Mouse (Mus musculus): ENCODE measurements around the gene Thoc6. TPM values are rescaled to one million over a fixed set of nuclear protein-coding genes. Genes with fewer than 3 reads are reported as not detected.

Gene Thoc6
- polyA plus RNA-seq, 1 experiment, result 10.0 TPM

GRCm38 (mm10) chr17:23681086-23681485 is 7.4 kb upstream of the Thoc6 start:
- Histone ChIP-seq H3K4me3 (replicated peaks) (no peak overlapping the region), H3K4me1 (ENCODE audit: control insufficient read depth) (peaks cover 16% of the 10 kb centered on the region), H3K9me3 (ENCODE audit: control insufficient read depth, low read length) (no peaks in the 10 kb centered on the region), H3K36me3 (ENCODE audit: control insufficient read depth) (no peaks in the 10 kb centered on the region), H3K27me3 (ENCODE audit: control insufficient read depth) (peaks cover 91% of the 10 kb centered on the region)
- no peak for TF ChIP-seq GATA1 (IDR thresholded peaks at IDR 0.05; ENCODE audit: low read length)

GRCm38 (mm10) chr17:23680336-23680735 is 6.7 kb upstream of the Thoc6 start:
- no peak overlapping the region for H3K4me3 ChIP-seq (replicated peaks)
- H3K36me3 ChIP-seq (ENCODE audit: control insufficient read depth), result no peaks in the 10 kb centered on the region
- H3K4me1 ChIP-seq (ENCODE audit: control insufficient read depth), result peaks cover 23% of the 10 kb centered on the region
- no peak for TF ChIP-seq TAL1 (IDR thresholded peaks at IDR 0.05; ENCODE audit: low read length)
- TF ChIP-seq GATA1 (IDR thresholded peaks at IDR 0.05; ENCODE audit: low read length), result no peak
- no peaks in the 10 kb centered on the region for H3K9me3 ChIP-seq (ENCODE audit: control insufficient read depth, low read length)
- H3K27me3 ChIP-seq (ENCODE audit: control insufficient read depth), result peaks cover 97% of the 10 kb centered on the region

- Histone ChIP-seq H3K4me1 (ENCODE audit: control insufficient read depth) (peaks cover 32% of the 10 kb centered on the region), H3K9me3 (ENCODE audit: control insufficient read depth, low read length) (no peaks in the 10 kb centered on the region), H3K36me3 (ENCODE audit: control insufficient read depth) (no peaks in the 10 kb centered on the region), H3K27me3 (ENCODE audit: control insufficient read depth) (peaks cover 92% of the 10 kb centered on the region), H3K4me3 (replicated peaks) (no peak within 1 kb of the TSS)
- TF ChIP-seq GATA1 (IDR thresholded peaks at IDR 0.05; ENCODE audit: low read length), result no peak
- no peak for TF ChIP-seq TAL1 (IDR thresholded peaks at IDR 0.05; ENCODE audit: low read length)
Observed at GRCm38 (mm10) chr17:23679127-23679835, 5.6 kb upstream of the Thoc6 start, which contains the start of gene Cldn6. TSS of gene Cldn6 (plus strand) at chr17:23679249.

- Histone ChIP-seq H3K4me3 (replicated peaks) (peak within 1 kb of the TSS; percentile 66), H3K27me3 (ENCODE audit: control insufficient read depth) (peaks cover 72% of the 10 kb centered on the region), H3K9me3 (ENCODE audit: control insufficient read depth, low read length) (no peaks in the 10 kb centered on the region), H3K4me1 (ENCODE audit: control insufficient read depth) (peaks cover 49% of the 10 kb centered on the region), H3K36me3 (ENCODE audit: control insufficient read depth) (no peaks in the 10 kb centered on the region)
- TF ChIP-seq TAL1 (IDR thresholded peaks at IDR 0.05; ENCODE audit: low read length) (no peak), GATA1 (IDR thresholded peaks at IDR 0.05; ENCODE audit: low read length) (no peak)
Observed at GRCm38 (mm10) chr17:23677236-23677679, 3.6 kb upstream of the Thoc6 start, which contains the start of gene Tnfrsf12a. TSS of gene Tnfrsf12a (minus strand) at chr17:23677468.

- H3K36me3 ChIP-seq (ENCODE audit: control insufficient read depth), result peaks cover 4% of the 10 kb centered on the region
- H3K9me3 ChIP-seq (ENCODE audit: control insufficient read depth, low read length), result no peaks in the 10 kb centered on the region
- H3K27me3 ChIP-seq (ENCODE audit: control insufficient read depth), result peaks cover 65% of the 10 kb centered on the region
- peaks cover 54% of the 10 kb centered on the region for H3K4me1 ChIP-seq (ENCODE audit: control insufficient read depth)
- TF ChIP-seq TAL1 (IDR thresholded peaks at IDR 0.05; ENCODE audit: low read length) (no peak), GATA1 (IDR thresholded peaks at IDR 0.05; ENCODE audit: low read length) (no peak)
- peak overlapping the region; percentile 66 for H3K4me3 ChIP-seq (replicated peaks)
Observed at GRCm38 (mm10) chr17:23676473-23677031, 2.9 kb upstream of the Thoc6 start.

GRCm38 (mm10) chr17:23675564-23676281 is 2.0 kb upstream of the Thoc6 start:
- no peak overlapping the region for H3K4me3 ChIP-seq (replicated peaks)
- peaks cover 4% of the 10 kb centered on the region for H3K36me3 ChIP-seq (ENCODE audit: control insufficient read depth)
- TF ChIP-seq GATA1 (IDR thresholded peaks at IDR 0.05; ENCODE audit: low read length) (no peak), TAL1 (IDR thresholded peaks at IDR 0.05; ENCODE audit: low read length) (no peak)
- no peaks in the 10 kb centered on the region for H3K9me3 ChIP-seq (ENCODE audit: control insufficient read depth, low read length)
- H3K4me1 ChIP-seq (ENCODE audit: control insufficient read depth), result peaks cover 54% of the 10 kb centered on the region
- H3K27me3 ChIP-seq (ENCODE audit: control insufficient read depth), result peaks cover 57% of the 10 kb centered on the region

GRCm38 (mm10) chr17:23675127-23675526 is 1.4 kb upstream of the Thoc6 start:
- Histone ChIP-seq H3K9me3 (ENCODE audit: control insufficient read depth, low read length) (no peaks in the 10 kb centered on the region), H3K4me3 (replicated peaks) (no peak overlapping the region), H3K36me3 (ENCODE audit: control insufficient read depth) (peaks cover 10% of the 10 kb centered on the region), H3K27me3 (ENCODE audit: control insufficient read depth) (peaks cover 51% of the 10 kb centered on the region), H3K4me1 (ENCODE audit: control insufficient read depth) (peaks cover 54% of the 10 kb centered on the region)
- TF ChIP-seq GATA1 (IDR thresholded peaks at IDR 0.05; ENCODE audit: low read length), result no peak
- TF ChIP-seq TAL1 (IDR thresholded peaks at IDR 0.05; ENCODE audit: low read length), result no peak

- Histone ChIP-seq H3K4me1 (ENCODE audit: control insufficient read depth) (peaks cover 54% of the 10 kb centered on the region), H3K4me3 (replicated peaks) (peak overlapping the region; percentile 76), H3K27me3 (ENCODE audit: control insufficient read depth) (peaks cover 44% of the 10 kb centered on the region), H3K36me3 (ENCODE audit: control insufficient read depth) (peaks cover 17% of the 10 kb centered on the region), H3K9me3 (ENCODE audit: control insufficient read depth, low read length) (no peaks in the 10 kb centered on the region)
- TF ChIP-seq GATA1 (IDR thresholded peaks at IDR 0.05; ENCODE audit: low read length), result no peak
- TF ChIP-seq TAL1 (IDR thresholded peaks at IDR 0.05; ENCODE audit: low read length), result no peak
Observed at GRCm38 (mm10) chr17:23674271-23674952, 730 bp upstream of the Thoc6 start.
